Mouse (Mus musculus): Measurements from ENCODE around the gene Vmn1r227. TPM values are rescaled to one million over a fixed set of nuclear protein-coding genes. Genes with fewer than 3 reads are reported as not detected.

Gene Vmn1r227
- polyA plus RNA-seq (2012; fragmentation: generic; extraction: Trizol), result not detected

GRCm38 (mm10) chr17:20729543-20729942 is at the start of gene Vmn1r227:
Vmn1r227 (plus strand) TSS chr17:20729843.

GRCm38 (mm10) chr17:20682543-20682942 is 47.1 kb upstream of the Vmn1r227 start, which contains the start of gene Vmn1r226:
Vmn1r226 (plus strand) TSS chr17:20682843.

DNA sequence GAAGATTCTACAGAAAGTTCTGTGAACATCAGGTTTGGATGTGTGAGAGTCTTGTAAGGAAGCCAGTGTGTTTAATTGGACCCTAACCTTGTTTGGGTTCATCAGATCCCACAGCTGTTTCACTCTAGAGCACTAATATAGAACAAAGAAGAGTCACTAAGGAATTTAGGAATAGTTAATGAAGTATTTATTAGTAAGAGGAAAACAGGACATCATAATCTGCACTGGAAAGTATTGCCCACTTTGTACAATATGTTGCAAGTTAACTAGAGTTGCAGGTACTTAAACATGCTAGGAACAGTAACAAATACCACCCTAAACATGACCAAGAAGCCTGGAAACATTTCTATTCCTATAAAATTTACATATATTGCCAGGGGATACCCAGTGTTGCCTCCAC is 56.4 kb downstream of the Vmn1r227 start, which contains the start of gene Vmn1r228:
Gene Vmn1r228, minus strand, starts transcription at position 101 of the 400 bp plus-strand sequence.

Other genes starting within 250 kb of the Vmn1r227 start
- gene Vmn2r108, start 248.5 kb upstream of the Vmn1r227 start, polyA plus RNA-seq (2012; fragmentation: generic; extraction: Trizol), result not detected
- not detected for gene Vmn1r225, start 231.7 kb upstream of the Vmn1r227 start, polyA plus RNA-seq (2012; fragmentation: generic; extraction: Trizol)
- not detected for gene Vmn2r109, start 165.1 kb upstream of the Vmn1r227 start, polyA plus RNA-seq (2012; fragmentation: generic; extraction: Trizol)
- gene Vmn2r110, start 133.4 kb upstream of the Vmn1r227 start, polyA plus RNA-seq (2012; fragmentation: generic; extraction: Trizol), result not detected
- not detected for gene Fpr-rs3, start 105.0 kb upstream of the Vmn1r227 start, polyA plus RNA-seq (2012; fragmentation: generic; extraction: Trizol)
- gene Vmn1r226, start 47.0 kb upstream of the Vmn1r227 start, polyA plus RNA-seq (2012; fragmentation: generic; extraction: Trizol), result not detected
- gene Vmn1r228, start 56.3 kb downstream of the Vmn1r227 start, polyA plus RNA-seq (2012; fragmentation: generic; extraction: Trizol), result not detected
- gene Vmn1r229, start 81.7 kb downstream of the Vmn1r227 start, polyA plus RNA-seq (2012; fragmentation: generic; extraction: Trizol), result not detected
- gene Vmn1r230, start 110.6 kb downstream of the Vmn1r227 start, polyA plus RNA-seq (2012; fragmentation: generic; extraction: Trizol), result not detected
- gene Vmn1r231, start 175.2 kb downstream of the Vmn1r227 start, polyA plus RNA-seq (2012; fragmentation: generic; extraction: Trizol), result not detected
- gene Vmn1r232, start 189.9 kb downstream of the Vmn1r227 start, polyA plus RNA-seq (2012; fragmentation: generic; extraction: Trizol), result not detected
- 100 to 1,000 TPM; 439 to 597 TPM for gene Ppp2r1a, start 215.5 kb downstream of the Vmn1r227 start, polyA plus RNA-seq (2012; fragmentation: generic; extraction: Trizol)